ENCODE assay signal across 28 mouse cellular contexts in the genomic region with DNA sequence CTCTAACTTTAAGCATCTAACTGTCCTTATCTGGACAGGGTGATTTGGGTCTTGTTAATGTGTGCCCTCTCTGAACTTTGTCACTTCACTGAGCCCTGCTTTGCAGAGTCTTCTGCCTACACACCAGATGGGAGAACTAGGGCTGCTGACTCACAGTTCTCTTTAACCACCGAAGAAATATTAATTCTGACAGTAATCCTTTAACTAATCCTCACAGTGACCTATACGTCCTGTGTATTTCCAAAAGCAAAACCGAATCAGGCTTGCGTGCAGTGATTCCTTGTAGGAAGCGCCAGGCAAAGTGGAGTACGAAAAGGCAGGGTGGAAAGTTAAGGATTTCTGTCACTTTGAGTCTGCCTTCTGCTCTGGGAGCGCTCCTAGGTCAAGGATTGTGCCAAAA. TPM values are rescaled to one million over a fixed set of nuclear protein-coding genes. Genes with fewer than 3 reads are reported as not detected.
DNase-seq lines count a peak whose midpoint lies in the region; ATAC-seq and TF ChIP-seq lines count a peak whose summit lies in the region.
"Had no signal": no experiment of that assay in that cellular context is flagged by ENCODE, and none has a peak within 500 bp of the region (broad histone marks: within the 10 kb centered on the region; RNA-seq: fewer than 3 reads in every experiment).

No protein-coding gene starts in this region.

- H3K4me3 ChIP-seq in kidney, embryonic 16.5 days (ENCODE audit: low read length): no peak overlapping the region
- H3K4me3 ChIP-seq in stomach, postnatal 0 days (ENCODE audit: low read depth, low read length): no peak overlapping the region
- H3K4me3 ChIP-seq: embryonic facial prominence, embryonic 12.5 days; forebrain, embryonic 12.5 days; heart, adult 2 months; heart, embryonic 13.5 days; hindbrain, embryonic 12.5 days; limb, embryonic 13.5 days; midbrain, embryonic 10.5 days; myocyte; neural tube, embryonic 13.5 days; stomach, embryonic 15.5 days had no signal

- no peaks in the 10 kb centered on the region for H3K36me3 ChIP-seq in kidney, embryonic 16.5 days (ENCODE audit: insufficient read depth, low read length)
- no peaks in the 10 kb centered on the region for H3K36me3 ChIP-seq in stomach, postnatal 0 days (ENCODE audit: control insufficient read depth, insufficient read depth, low read length)
- H3K36me3 ChIP-seq: embryonic facial prominence, embryonic 12.5 days; forebrain, embryonic 12.5 days; hindbrain, embryonic 12.5 days; limb, embryonic 13.5 days; midbrain, embryonic 10.5 days; neural tube, embryonic 13.5 days; stomach, embryonic 15.5 days had no signal

- TF ChIP-seq EP300 in stomach, postnatal 0 days (optimal IDR thresholded peaks at IDR 0.05): no peak

- no peaks in the 10 kb centered on the region for H3K27me3 ChIP-seq in kidney, embryonic 16.5 days (ENCODE audit: insufficient read depth, low read length)
- no peaks in the 10 kb centered on the region for H3K27me3 ChIP-seq in stomach, postnatal 0 days (ENCODE audit: control insufficient read depth, insufficient read depth, low read length)
- H3K27me3 ChIP-seq: embryonic facial prominence, embryonic 12.5 days; forebrain, embryonic 12.5 days; heart, embryonic 13.5 days; hindbrain, embryonic 12.5 days; limb, embryonic 13.5 days; neural tube, embryonic 13.5 days; stomach, embryonic 15.5 days had no signal

- no peak overlapping the region for H3K27ac ChIP-seq in kidney, embryonic 16.5 days (ENCODE audit: low read length)
- no peak overlapping the region for H3K27ac ChIP-seq in stomach, postnatal 0 days (replicated peaks)
- H3K27ac ChIP-seq: embryonic facial prominence, embryonic 12.5 days; forebrain, embryonic 12.5 days; heart, adult 2 months; heart, embryonic 13.5 days; hindbrain, embryonic 12.5 days; limb, embryonic 13.5 days; midbrain, embryonic 10.5 days; neural tube, embryonic 13.5 days; stomach, embryonic 15.5 days had no signal

- TF ChIP-seq CTCF in stomach, postnatal 0 days (IDR thresholded peaks at IDR 0.05; ENCODE audit: low read depth): no peak

- WGBS in kidney, embryonic 16.5 days: 63% methylated on average over 7 of the region's 7 CpGs
- WGBS in stomach, postnatal 0 days: 55% methylated on average over 7 of the region's 7 CpGs

- H3K9ac ChIP-seq in kidney, embryonic 16.5 days (replicated peaks; ENCODE audit: low read length): no peak overlapping the region
- no peak overlapping the region for H3K9ac ChIP-seq in stomach, postnatal 0 days (ENCODE audit: low read length)
- H3K9ac ChIP-seq: embryonic facial prominence, embryonic 12.5 days; forebrain, embryonic 12.5 days; heart, embryonic 13.5 days; hindbrain, embryonic 12.5 days; limb, embryonic 13.5 days; neural tube, embryonic 13.5 days; stomach, embryonic 15.5 days had no signal

- ATAC-seq in kidney, embryonic 16.5 days (ENCODE audit: low FRiP score, low TSS enrichment): peak; percentile 33; the same call in 1 of the 2 replicates
- no peak for ATAC-seq in stomach, postnatal 0 days (ENCODE audit: low FRiP score, low TSS enrichment)
- ATAC-seq: intestine, postnatal 0 days; midbrain, embryonic 16.5 days had no signal

- peaks cover 3% of the 10 kb centered on the region; the same call in 1 of the 2 replicates for H3K4me1 ChIP-seq in kidney, embryonic 16.5 days (ENCODE audit: insufficient read depth, low read length)
- no peaks in the 10 kb centered on the region for H3K4me1 ChIP-seq in stomach, postnatal 0 days (replicated peaks; ENCODE audit: control insufficient read depth, insufficient read depth)
- H3K4me1 ChIP-seq: stomach, embryonic 15.5 days had no signal

- DNase-seq in kidney, adult 11 months: peak; percentile 23
- DNase-seq in kidney, postnatal 4 days: no peak
- peak; percentile 14 for DNase-seq in Muller cell, postnatal 12 days (ENCODE audit: inconsistent ontology term)
- DNase-seq in retina, embryonic 14.5 days (ENCODE audit: low spot score): peak; percentile 60
- no peak for DNase-seq in right cerebral cortex, postnatal 36 days (ENCODE audit: low spot score in 2 of 2)
- DNase-seq in right cerebral cortex, adult 2 months (ENCODE audit: low spot score in 2 of 2): no peak
- no peak for DNase-seq in stomach, postnatal 0 days (ENCODE audit: low spot score)
- DNase-seq: cerebellum, adult 18-20 months; cerebellum, postnatal 14 days; gastrocnemius, postnatal 36 days; heart, adult 2 months; heart, postnatal 14 days; lung, adult 18-20 months; lung, postnatal 10 days; right cerebral cortex, postnatal 25 days; thymus, adult 18-20 months had no signal

- no peaks in the 10 kb centered on the region for H3K9me3 ChIP-seq in kidney, embryonic 16.5 days (ENCODE audit: low read length)
- no peaks in the 10 kb centered on the region for H3K9me3 ChIP-seq in stomach, postnatal 0 days (ENCODE audit: control insufficient read depth, low read length)
- H3K9me3 ChIP-seq: embryonic facial prominence, embryonic 12.5 days; forebrain, embryonic 12.5 days; heart, embryonic 13.5 days; hindbrain, embryonic 12.5 days; limb, embryonic 13.5 days; midbrain, embryonic 10.5 days; neural tube, embryonic 13.5 days; stomach, embryonic 15.5 days had no signal

- no peak overlapping the region for H3K4me2 ChIP-seq in kidney, embryonic 16.5 days (replicated peaks; ENCODE audit: low read depth, low read length)
- H3K4me2 ChIP-seq in stomach, postnatal 0 days (replicated peaks; ENCODE audit: low read depth): no peak overlapping the region
- H3K4me2 ChIP-seq: embryonic facial prominence, embryonic 12.5 days; forebrain, embryonic 12.5 days; heart, embryonic 13.5 days; hindbrain, embryonic 12.5 days; limb, embryonic 13.5 days; neural tube, embryonic 13.5 days; stomach, embryonic 15.5 days had no signal

RNA-seq across cellular contexts. Expression of a gene that starts 4.9 kb away (rescaled TPM):
- polyA plus RNA-seq in kidney, embryonic 16.5 days (2015; fragmentation: Nextera tagmentation; extraction: Ambion mirVana): 16.2 and 19.3 TPM in 2 replicates
- polyA plus RNA-seq in stomach, postnatal 0 days (2015; fragmentation: Nextera tagmentation; extraction: Ambion mirVana): 5.1 and 5.6 TPM in 2 replicates

RNA-seq across cellular contexts. Expression of a gene that starts 46.2 kb away (rescaled TPM):
- polyA plus RNA-seq in kidney, embryonic 16.5 days (2015; fragmentation: Nextera tagmentation; extraction: Ambion mirVana): 182 and 194 TPM in 2 replicates
- 33.0 and 40.4 TPM in 2 replicates for polyA plus RNA-seq in stomach, postnatal 0 days (2015; fragmentation: Nextera tagmentation; extraction: Ambion mirVana)

Comparison
In these comparisons a context has a peak if more than half of its experiments do, and no peak if none do; other contexts are left out.
1. DNase-seq: peak in kidney, adult 11 months (single experiment), Muller cell, postnatal 12 days (single experiment) and retina, embryonic 14.5 days (single experiment); none in kidney, postnatal 4 days (0 of 2), right cerebral cortex, postnatal 36 days (0 of 2), right cerebral cortex, adult 2 months (0 of 2) and stomach, postnatal 0 days (single experiment).